Mouse (Mus musculus): ENCODE results near the gene Rab40c. TPM values are rescaled to one million over a fixed set of nuclear protein-coding genes. Genes with fewer than 3 reads are reported as not detected.

Rab40c gene
- polyA plus RNA-seq, 1 experiment from 2014 or later, result 29.4 TPM

GRCm38 (mm10) chr17:25900193-25900592, 19.3 kb downstream of the Rab40c start:
- H3K4me2 ChIP-seq (ENCODE audit: low read length), result no peak overlapping the region
- H3K9ac ChIP-seq (replicated peaks; ENCODE audit: low read length), result no peak overlapping the region
- H3K4me1 ChIP-seq (ENCODE audit: control insufficient read depth, insufficient read depth, low read length), result peaks cover 5% of the 10 kb centered on the region; the same call in 1 of the 2 replicates
- no peaks in the 10 kb centered on the region for H3K27me3 ChIP-seq (ENCODE audit: control insufficient read depth, insufficient read depth, low read length)
- no peak overlapping the region for H3K27ac ChIP-seq (replicated peaks; ENCODE audit: low read depth, low read length)
- H3K9me3 ChIP-seq (ENCODE audit: control insufficient read depth, low read length), result no peaks in the 10 kb centered on the region
- ATAC-seq (ENCODE audit: low FRiP score, low TSS enrichment) (no peak), DNase-seq (no peak)
- H3K36me3 ChIP-seq (ENCODE audit: control insufficient read depth, insufficient read depth, low read length), result no peaks in the 10 kb centered on the region
- H3K4me3 ChIP-seq (replicated peaks; ENCODE audit: low read depth, low read length), result no peak overlapping the region
- WGBS, result 96% methylated on average over 1 of the region's 1 CpGs

GRCm38 (mm10) chr17:25895891-25896290, 23.6 kb downstream of the Rab40c start:
- ATAC-seq (ENCODE audit: low FRiP score, low TSS enrichment), result no peak
- WGBS, result 53% methylated on average over 12 of the region's 12 CpGs
- no peak overlapping the region for H3K9ac ChIP-seq (replicated peaks; ENCODE audit: low read length)
- H3K4me2 ChIP-seq (ENCODE audit: low read length), result no peak overlapping the region
- H3K9me3 ChIP-seq (ENCODE audit: control insufficient read depth, low read length), result no peaks in the 10 kb centered on the region
- H3K4me1 ChIP-seq (ENCODE audit: control insufficient read depth, insufficient read depth, low read length), result peaks cover 10% of the 10 kb centered on the region; the same call in 1 of the 2 replicates
- no peaks in the 10 kb centered on the region for H3K27me3 ChIP-seq (ENCODE audit: control insufficient read depth, insufficient read depth, low read length)
- no peaks in the 10 kb centered on the region for H3K36me3 ChIP-seq (ENCODE audit: control insufficient read depth, insufficient read depth, low read length)
- H3K27ac ChIP-seq (replicated peaks; ENCODE audit: low read depth, low read length), result 0 out of 2 replicates have a peak overlapping the region, but pooled peaks have one; percentile 6
- DNase-seq, result no peak
- H3K4me3 ChIP-seq (replicated peaks; ENCODE audit: low read depth, low read length), result no peak overlapping the region

- Histone ChIP-seq H3K27me3 (ENCODE audit: control insufficient read depth, insufficient read depth, low read length) (no peaks in the 10 kb centered on the region), H3K4me3 (replicated peaks; ENCODE audit: low read depth, low read length) (no peak overlapping the region), H3K9me3 (ENCODE audit: control insufficient read depth, low read length) (no peaks in the 10 kb centered on the region), H3K36me3 (ENCODE audit: control insufficient read depth, insufficient read depth, low read length) (no peaks in the 10 kb centered on the region), H3K4me1 (ENCODE audit: control insufficient read depth, insufficient read depth, low read length) (peaks cover 10% of the 10 kb centered on the region; the same call in 1 of the 2 replicates), H3K27ac (replicated peaks; ENCODE audit: low read depth, low read length) (0 out of 2 replicates have a peak overlapping the region, but pooled peaks have one; percentile 6), H3K9ac (replicated peaks; ENCODE audit: low read length) (no peak overlapping the region), H3K4me2 (ENCODE audit: low read length) (no peak overlapping the region)
- 8% methylated on average over 2 of the region's 2 CpGs for WGBS
- ATAC-seq (ENCODE audit: low FRiP score, low TSS enrichment) (no peak), DNase-seq (no peak)
Measured at GRCm38 (mm10) chr17:25895415-25895814, 24.1 kb downstream of the Rab40c start.

DNA sequence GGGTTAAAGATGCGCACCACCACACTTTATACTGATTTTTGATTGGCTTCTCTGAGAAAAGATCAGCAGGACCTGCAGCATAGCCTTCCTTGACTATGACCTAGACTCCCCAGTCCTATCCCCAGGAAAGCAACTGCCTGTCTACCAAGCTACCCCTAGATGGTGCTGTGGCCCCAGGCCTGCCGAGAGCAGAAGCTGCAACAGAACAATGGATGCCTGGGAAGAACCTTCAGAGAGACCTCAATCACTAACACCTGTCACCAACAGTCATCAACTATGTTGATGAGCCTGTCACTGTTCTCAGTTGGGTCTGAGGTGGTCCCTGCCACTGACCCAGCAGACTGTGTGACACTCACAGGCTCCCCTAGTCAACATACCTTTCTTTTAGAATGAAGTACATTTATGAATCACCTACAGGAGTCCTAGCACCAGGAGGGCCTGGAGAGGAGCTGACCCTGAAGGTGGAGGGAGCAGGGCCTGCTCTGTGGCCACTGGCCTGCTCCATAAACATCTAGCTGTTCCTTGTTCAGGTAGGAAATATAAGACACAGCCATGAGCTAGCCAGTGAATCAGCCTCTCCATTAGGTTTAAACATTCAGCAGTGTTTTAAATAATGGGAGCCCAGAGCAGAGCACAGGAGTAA, 25.4 kb downstream of the Rab40c start:
- peak; percentile 88 for DNase-seq
- Histone ChIP-seq H3K36me3 (ENCODE audit: control insufficient read depth, insufficient read depth, low read length) (peaks cover 8% of the 10 kb centered on the region), H3K4me3 (replicated peaks; ENCODE audit: low read depth, low read length) (no peak overlapping the region), H3K4me2 (ENCODE audit: low read length) (no peak overlapping the region), H3K27ac (replicated peaks; ENCODE audit: low read depth, low read length) (peak overlapping the region; percentile 73), H3K4me1 (ENCODE audit: control insufficient read depth, insufficient read depth, low read length) (peaks cover 10% of the 10 kb centered on the region; the same call in 1 of the 2 replicates), H3K9me3 (ENCODE audit: control insufficient read depth, low read length) (no peaks in the 10 kb centered on the region), H3K27me3 (ENCODE audit: control insufficient read depth, insufficient read depth, low read length) (no peaks in the 10 kb centered on the region), H3K9ac (replicated peaks; ENCODE audit: low read length) (no peak overlapping the region)
- WGBS, result 33% methylated on average over 2 of the region's 2 CpGs
- ATAC-seq (ENCODE audit: low FRiP score, low TSS enrichment), result peak; percentile 57; the same call in 1 of the 2 replicates

DNA sequence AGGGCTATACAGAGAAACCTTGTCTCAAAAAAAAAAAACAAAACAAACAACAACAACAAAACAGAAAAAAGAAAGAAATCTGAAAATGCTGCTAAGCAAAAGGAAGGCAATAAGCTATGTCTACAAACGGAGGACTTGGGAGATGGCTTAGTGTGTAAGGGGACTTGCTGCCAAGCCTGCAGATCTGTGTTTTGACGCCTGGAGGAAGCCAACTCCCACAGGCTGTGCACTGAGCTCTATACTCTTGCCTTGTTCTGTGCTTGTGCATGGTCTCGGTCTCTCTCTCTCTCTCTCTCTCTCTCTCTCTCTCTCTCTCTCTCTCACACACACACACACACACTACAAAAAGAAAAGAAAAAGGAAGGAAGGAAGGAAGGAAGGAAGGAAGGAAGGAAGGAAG, 30.7 kb downstream of the Rab40c start:
- Histone ChIP-seq H3K4me2 (ENCODE audit: low read length) (no peak overlapping the region), H3K9ac (replicated peaks; ENCODE audit: low read length) (no peak overlapping the region), H3K4me3 (replicated peaks; ENCODE audit: low read depth, low read length) (no peak overlapping the region), H3K27ac (replicated peaks; ENCODE audit: low read depth, low read length) (no peak overlapping the region), H3K27me3 (ENCODE audit: control insufficient read depth, insufficient read depth, low read length) (no peaks in the 10 kb centered on the region), H3K9me3 (ENCODE audit: control insufficient read depth, low read length) (no peaks in the 10 kb centered on the region), H3K36me3 (ENCODE audit: control insufficient read depth, insufficient read depth, low read length) (peaks cover 24% of the 10 kb centered on the region), H3K4me1 (ENCODE audit: control insufficient read depth, insufficient read depth, low read length) (no peaks in the 10 kb centered on the region)
- ATAC-seq (ENCODE audit: low FRiP score, low TSS enrichment) (no peak), DNase-seq (no peak)
- WGBS, result 90% methylated on average over 3 of the region's 3 CpGs

DNA sequence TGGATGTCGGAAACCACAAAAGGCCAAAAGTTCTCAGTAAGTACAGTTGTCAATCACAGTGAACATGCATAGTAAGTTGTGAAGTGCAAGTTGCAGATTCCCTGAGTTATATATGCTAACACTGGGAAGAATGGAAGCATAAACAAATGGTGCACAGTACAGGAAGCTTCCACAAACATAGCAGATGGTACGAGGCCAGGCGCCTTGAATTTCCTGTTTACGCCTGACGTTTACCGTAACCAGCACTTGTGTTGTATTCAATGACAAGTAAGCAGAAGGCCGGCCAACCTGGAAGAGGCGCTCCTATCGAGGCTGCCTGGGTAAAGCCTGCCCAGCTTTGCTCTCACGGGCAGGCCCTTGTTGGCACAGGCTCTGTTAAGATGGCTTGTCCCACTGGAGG, 32.1 kb downstream of the Rab40c start:
- ATAC-seq (ENCODE audit: low FRiP score, low TSS enrichment) (no peak), DNase-seq (no peak)
- Histone ChIP-seq H3K27ac (replicated peaks; ENCODE audit: low read depth, low read length) (no peak overlapping the region), H3K36me3 (ENCODE audit: control insufficient read depth, insufficient read depth, low read length) (peaks cover 38% of the 10 kb centered on the region), H3K9me3 (ENCODE audit: control insufficient read depth, low read length) (no peaks in the 10 kb centered on the region), H3K27me3 (ENCODE audit: control insufficient read depth, insufficient read depth, low read length) (no peaks in the 10 kb centered on the region), H3K4me3 (replicated peaks; ENCODE audit: low read depth, low read length) (no peak overlapping the region), H3K9ac (replicated peaks; ENCODE audit: low read length) (no peak overlapping the region), H3K4me1 (ENCODE audit: control insufficient read depth, insufficient read depth, low read length) (0 out of 2 replicates have a peak, but pooled peaks cover 1% of the 10 kb centered on the region), H3K4me2 (ENCODE audit: low read length) (no peak overlapping the region)
- WGBS, result 95% methylated on average over 10 of the region's 10 CpGs

GRCm38 (mm10) chr17:25886806-25887205, 32.7 kb downstream of the Rab40c start:
- Histone ChIP-seq H3K4me3 (replicated peaks; ENCODE audit: low read depth, low read length) (no peak overlapping the region), H3K27ac (replicated peaks; ENCODE audit: low read depth, low read length) (no peak overlapping the region), H3K4me2 (ENCODE audit: low read length) (no peak overlapping the region), H3K9me3 (ENCODE audit: control insufficient read depth, low read length) (no peaks in the 10 kb centered on the region), H3K4me1 (ENCODE audit: control insufficient read depth, insufficient read depth, low read length) (0 out of 2 replicates have a peak, but pooled peaks cover 4% of the 10 kb centered on the region), H3K27me3 (ENCODE audit: control insufficient read depth, insufficient read depth, low read length) (no peaks in the 10 kb centered on the region), H3K36me3 (ENCODE audit: control insufficient read depth, insufficient read depth, low read length) (peaks cover 43% of the 10 kb centered on the region), H3K9ac (replicated peaks; ENCODE audit: low read length) (no peak overlapping the region)
- ATAC-seq (ENCODE audit: low FRiP score, low TSS enrichment) (no peak), DNase-seq (no peak)

DNA sequence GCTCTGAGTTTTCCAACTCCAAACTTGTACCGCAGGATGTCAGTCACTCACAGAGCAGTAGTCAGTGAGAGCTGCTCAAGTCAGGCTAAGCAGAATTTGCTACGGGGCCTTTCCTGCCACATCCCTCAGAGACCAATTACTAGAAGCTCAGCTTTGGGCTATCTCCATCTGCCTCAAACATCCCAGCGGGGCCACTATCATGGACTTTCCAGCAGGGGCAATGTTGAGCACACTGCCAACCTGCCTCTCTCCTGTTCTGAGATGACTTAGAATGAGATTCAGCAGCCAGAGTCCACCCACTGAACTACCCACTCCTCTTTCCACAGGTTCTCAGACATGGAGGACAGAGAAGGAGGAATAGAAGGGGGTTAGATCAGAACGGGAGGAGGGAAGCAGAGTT, 33.9 kb downstream of the Rab40c start:
- Histone ChIP-seq H3K4me2 (ENCODE audit: low read length) (no peak overlapping the region), H3K4me3 (replicated peaks; ENCODE audit: low read depth, low read length) (no peak overlapping the region), H3K9ac (replicated peaks; ENCODE audit: low read length) (no peak overlapping the region), H3K9me3 (ENCODE audit: control insufficient read depth, low read length) (no peaks in the 10 kb centered on the region), H3K27ac (replicated peaks; ENCODE audit: low read depth, low read length) (no peak overlapping the region), H3K4me1 (ENCODE audit: control insufficient read depth, insufficient read depth, low read length) (peaks cover 13% of the 10 kb centered on the region), H3K36me3 (ENCODE audit: control insufficient read depth, insufficient read depth, low read length) (peaks cover 45% of the 10 kb centered on the region), H3K27me3 (ENCODE audit: control insufficient read depth, insufficient read depth, low read length) (no peaks in the 10 kb centered on the region)
- ATAC-seq (ENCODE audit: low FRiP score, low TSS enrichment) (peak; percentile 43; the same call in 1 of the 2 replicates), DNase-seq (peak; percentile 71)
- 52% methylated on average over 4 of the region's 4 CpGs for WGBS

DNA sequence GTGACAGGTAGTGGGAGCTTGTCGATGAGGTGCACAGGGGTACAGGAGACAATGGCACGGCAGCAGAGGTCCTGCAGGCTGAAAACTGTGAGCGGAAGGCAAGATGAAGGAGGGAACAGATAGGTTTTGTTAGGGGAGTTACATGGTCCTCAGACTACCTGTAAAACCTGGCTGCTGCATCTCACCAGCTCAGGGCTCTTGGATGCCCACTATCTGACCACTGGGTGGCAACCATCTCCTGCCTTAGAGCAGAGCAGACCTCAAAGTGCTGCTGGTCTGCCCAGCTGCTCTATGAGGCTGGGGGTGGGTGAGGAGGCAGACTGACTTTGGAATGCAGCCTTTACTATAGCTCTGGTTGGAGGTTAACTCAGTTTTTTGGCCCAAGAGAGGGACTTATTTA, 35.7 kb downstream of the Rab40c start:
- no peak overlapping the region for H3K4me3 ChIP-seq (replicated peaks; ENCODE audit: low read depth, low read length)
- 92% methylated on average over 3 of the region's 3 CpGs for whole genome bisulfite sequencing
- H3K4me1 ChIP-seq (ENCODE audit: control insufficient read depth, insufficient read depth, low read length), result peaks cover 20% of the 10 kb centered on the region
- H3K27ac ChIP-seq (replicated peaks; ENCODE audit: low read depth, low read length), result 0 out of 2 replicates have a peak overlapping the region, but pooled peaks have one; percentile 14
- DNase-seq (no peak), ATAC-seq (ENCODE audit: low FRiP score, low TSS enrichment) (no peak)
- H3K9me3 ChIP-seq (ENCODE audit: control insufficient read depth, low read length), result no peaks in the 10 kb centered on the region
- H3K9ac ChIP-seq (replicated peaks; ENCODE audit: low read length), result no peak overlapping the region
- H3K4me2 ChIP-seq (ENCODE audit: low read length), result no peak overlapping the region
- no peaks in the 10 kb centered on the region for H3K27me3 ChIP-seq (ENCODE audit: control insufficient read depth, insufficient read depth, low read length)
- peaks cover 46% of the 10 kb centered on the region for H3K36me3 ChIP-seq (ENCODE audit: control insufficient read depth, insufficient read depth, low read length)

Measured in midbrain, embryonic 14.5 days (tissue).